Mouse (Mus musculus): ENCODE measurements around the gene Aars2.

GRCm38 (mm10) chr17:45515806-45516205, 9.2 kb downstream of the Aars2 start:
- TF ChIP-seq POLR2A (IDR thresholded peaks at IDR 0.05; ENCODE audit: low read depth, low read length) (no peak), CTCF (IDR thresholded peaks at IDR 0.05; ENCODE audit: extremely low read depth, insufficient read length, insufficient replicate concordance, low read depth, low read length) (no peak)

All from small intestine, adult 2 months (tissue).